Mouse (Mus musculus) heart, embryonic 13.5 days (tissue): ENCODE results near the gene Cib1. TPM values are rescaled to one million over a fixed set of nuclear protein-coding genes. Genes with fewer than 3 reads are reported as not detected.

ENCODE experiments used
- ATAC-seq: fragments of 200-750 bp; cut with Nextera tagmentation; 2 replicates; pipeline ENCODE4 v1.8.0; 2017; ENCODE audit warnings: moderate TSS enrichment; ENCODE audit not compliant: insufficient number of reproducible peaks, low FRiP score, low TSS enrichment; ENCODE audit errors: extremely low read depth
- H3K27ac ChIP-seq: fragments of 300-500 bp; sonication (generic); replicated peaks from 2 replicates; pipeline ENCODE4 v1.5.1; 2015; ENCODE audit warnings: moderate library complexity, mild to moderate bottlenecking, inconsistent platforms
- H3K27me3 ChIP-seq: fragments of 300-500 bp; sonication (generic); replicated peaks from 2 replicates; pipeline ENCODE4 v1.6.1; 2015; ENCODE audit warnings: mild to moderate bottlenecking, inconsistent platforms
- H3K36me3 ChIP-seq: fragments of 300-500 bp; sonication (generic); 2 replicates; pipeline ENCODE4 v1.6.1; 2015; ENCODE audit warnings: mild to moderate bottlenecking, inconsistent platforms
- H3K4me1 ChIP-seq: fragments of 300-500 bp; sonication (generic); 2 replicates; pipeline ENCODE4 v1.6.1; 2015; ENCODE audit warnings: inconsistent platforms
- H3K4me2 ChIP-seq: fragments of 300-500 bp; sonication (generic); 2 replicates; pipeline ENCODE4 v1.6.1; 2015; ENCODE audit warnings: inconsistent platforms, mild to moderate bottlenecking, moderate library complexity
- H3K4me3 ChIP-seq: fragments of 300-500 bp; sonication (generic); 2 replicates; pipeline ENCODE4 v1.5.1; 2015; ENCODE audit warnings: moderate library complexity, mild to moderate bottlenecking, inconsistent platforms
- H3K9ac ChIP-seq: fragments of 300-500 bp; sonication (generic); 2 replicates; pipeline ENCODE4 v1.6.1; 2015; ENCODE audit warnings: inconsistent platforms, mild to moderate bottlenecking, moderate library complexity
- H3K9me3 ChIP-seq: fragments of 300-500 bp; sonication (generic); 2 replicates; pipeline ENCODE4 v1.6.1; 2016; ENCODE audit warnings: inconsistent platforms
- WGBS: fragments of 180-500 bp; shearing (Covaris S2); methylation state at CpG from one replicate; pipeline ENCODE4 v1.1.7; 2015; ENCODE audit warnings: mixed read lengths; 5-methylcytosine and 5-hydroxymethylcytosine counted together
- polyA plus RNA-seq: library from polyadenylated mRNA; unstranded; fragments of >200 nt; fragmentation: Nextera tagmentation; extraction: Ambion mirVana; gene quantifications from 2 replicates; pipeline ENCODE4 v1.2.1, GENCODE M21; 2015

Cib1 gene
- polyA plus RNA-seq, 1 experiment from 2014 or later = 54.2 TPM

DNA sequence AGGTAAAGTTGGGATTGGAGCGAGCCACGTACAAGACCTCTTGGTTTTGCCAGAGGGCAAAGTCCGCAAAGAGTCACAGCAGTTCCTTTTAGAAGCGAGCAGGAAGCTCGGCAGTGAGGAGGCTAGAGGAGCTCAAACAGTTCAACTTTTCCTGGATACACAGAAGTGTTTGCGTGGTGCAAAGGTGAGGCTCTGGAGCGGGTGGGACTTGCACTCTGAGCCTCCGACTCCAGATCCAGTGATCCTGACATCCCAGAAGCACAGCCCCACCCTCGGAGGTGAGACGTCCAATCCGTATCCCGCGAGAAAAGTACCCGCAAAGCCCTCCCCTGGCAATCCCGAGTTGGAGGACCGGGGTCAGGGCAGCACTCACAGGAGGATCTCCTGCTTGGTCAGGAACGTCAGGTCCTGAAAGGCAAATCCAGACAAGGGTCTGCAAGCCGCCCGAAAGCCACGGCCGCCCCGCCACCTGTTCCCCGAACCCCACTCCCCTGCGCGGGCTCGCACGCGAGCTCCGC is 583 bp downstream of the Cib1 start:
- H3K27me3 ChIP-seq = no peaks in the 10 kb centered on the region
- 1% methylated on average over 29 of the region's 29 CpGs for WGBS

DNA sequence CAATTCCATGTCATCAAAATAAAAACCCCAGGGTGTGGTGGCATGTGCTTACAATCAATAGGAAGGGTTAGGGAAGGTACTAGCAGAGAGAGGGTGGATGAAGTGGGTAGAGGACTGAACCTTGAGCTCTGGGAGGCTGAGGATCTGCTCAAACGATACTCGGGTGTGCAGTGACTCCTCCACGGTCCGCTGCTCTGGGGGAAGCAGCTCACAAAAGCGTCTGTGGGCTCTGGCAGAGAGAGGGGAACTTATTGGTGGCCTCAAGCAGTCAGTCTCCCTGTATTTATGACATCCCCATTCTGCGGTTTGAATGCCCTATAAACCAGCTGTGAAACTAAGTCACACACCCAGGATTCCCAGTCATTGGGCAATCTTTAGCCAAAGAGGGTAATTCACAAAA is 2.4 kb downstream of the Cib1 start:
- Histone ChIP-seq H3K4me3 (no peak overlapping the region), H3K9me3 (no peaks in the 10 kb centered on the region), H3K4me2 (no peak overlapping the region), H3K9ac (no peak overlapping the region), H3K36me3 (peaks cover 31% of the 10 kb centered on the region), H3K4me1 (peaks cover 21% of the 10 kb centered on the region), H3K27ac (no peak overlapping the region), H3K27me3 (no peaks in the 10 kb centered on the region)
- no peak for ATAC-seq
- 81% methylated on average over 6 of the region's 6 CpGs for WGBS

More for the DNA sequence above, 583 bp downstream of the Cib1 start:
- Histone ChIP-seq H3K4me1 (peaks cover 21% of the 10 kb centered on the region), H3K27ac (peak overlapping the region; percentile 61), H3K4me3 (peak overlapping the region; percentile 78), H3K36me3 (peaks cover 17% of the 10 kb centered on the region), H3K9me3 (no peaks in the 10 kb centered on the region), H3K9ac (peak overlapping the region; percentile 83), H3K4me2 (peak overlapping the region; percentile 93)
- ATAC-seq = peak; percentile 9; the same call in 1 of the 2 replicates

DNA sequence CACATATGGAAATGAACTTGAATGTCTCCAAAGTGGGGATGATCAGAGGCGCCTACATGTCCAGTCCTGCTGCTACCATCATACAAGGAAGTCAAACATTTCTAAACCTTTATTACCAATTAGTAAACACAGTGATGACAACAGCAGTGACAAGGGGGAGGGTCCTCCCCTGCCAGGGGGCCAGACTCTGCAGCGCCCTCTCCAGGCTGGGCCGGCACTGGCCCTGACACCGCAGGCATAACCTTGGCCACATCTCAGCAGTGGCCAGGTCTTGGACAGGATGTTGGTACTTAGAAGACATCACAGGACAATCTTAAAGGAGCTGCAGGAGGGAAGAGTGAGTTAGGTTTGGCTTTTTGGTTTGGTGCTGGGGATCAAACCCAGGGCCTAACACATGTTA is 5.5 kb downstream of the Cib1 start:
- Histone ChIP-seq H3K27me3 (no peaks in the 10 kb centered on the region), H3K4me1 (peaks cover 10% of the 10 kb centered on the region), H3K4me3 (no peak overlapping the region), H3K4me2 (no peak overlapping the region), H3K27ac (no peak overlapping the region), H3K9ac (no peak overlapping the region), H3K36me3 (peaks cover 57% of the 10 kb centered on the region), H3K9me3 (no peaks in the 10 kb centered on the region)
- 94% methylated on average over 4 of the region's 4 CpGs for WGBS
- no peak for ATAC-seq

DNA sequence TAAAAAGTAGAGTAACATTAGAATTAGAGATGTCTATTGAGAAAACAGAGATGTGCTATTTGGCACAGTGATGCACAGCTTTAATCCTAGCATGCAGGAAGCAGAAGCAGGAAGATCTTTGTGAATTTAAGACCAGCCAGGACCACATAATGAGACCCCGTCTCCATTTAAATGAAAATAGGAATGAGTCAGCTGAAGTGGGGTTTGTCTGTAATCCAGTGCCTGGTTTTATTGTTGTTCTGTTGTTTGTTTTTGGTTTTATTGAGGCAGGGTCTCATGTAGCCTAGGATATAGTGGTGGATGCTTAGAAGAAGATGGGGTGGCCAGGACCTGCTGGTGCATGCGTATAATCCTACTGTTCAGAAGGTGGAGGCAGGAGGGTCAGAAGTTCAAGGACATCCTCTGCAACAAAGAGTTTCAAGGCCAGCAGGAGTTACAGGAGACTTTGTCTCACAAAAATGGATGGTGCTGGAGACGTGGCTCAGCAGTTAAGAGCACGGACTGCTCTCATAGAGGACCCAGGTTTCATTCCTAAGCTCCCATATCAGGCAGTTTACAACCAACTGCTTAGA is 11.3 kb downstream of the Cib1 start:
- WGBS = 81% methylated on average over 4 of the region's 4 CpGs
- no peaks in the 10 kb centered on the region for H3K27me3 ChIP-seq
- no peaks in the 10 kb centered on the region for H3K9me3 ChIP-seq
- no peak overlapping the region for H3K4me2 ChIP-seq
- no peak overlapping the region for H3K9ac ChIP-seq
- no peak overlapping the region for H3K4me3 ChIP-seq
- no peak for ATAC-seq
- no peaks in the 10 kb centered on the region for H3K4me1 ChIP-seq
- peaks cover 91% of the 10 kb centered on the region for H3K36me3 ChIP-seq
- H3K27ac ChIP-seq = no peak overlapping the region

DNA sequence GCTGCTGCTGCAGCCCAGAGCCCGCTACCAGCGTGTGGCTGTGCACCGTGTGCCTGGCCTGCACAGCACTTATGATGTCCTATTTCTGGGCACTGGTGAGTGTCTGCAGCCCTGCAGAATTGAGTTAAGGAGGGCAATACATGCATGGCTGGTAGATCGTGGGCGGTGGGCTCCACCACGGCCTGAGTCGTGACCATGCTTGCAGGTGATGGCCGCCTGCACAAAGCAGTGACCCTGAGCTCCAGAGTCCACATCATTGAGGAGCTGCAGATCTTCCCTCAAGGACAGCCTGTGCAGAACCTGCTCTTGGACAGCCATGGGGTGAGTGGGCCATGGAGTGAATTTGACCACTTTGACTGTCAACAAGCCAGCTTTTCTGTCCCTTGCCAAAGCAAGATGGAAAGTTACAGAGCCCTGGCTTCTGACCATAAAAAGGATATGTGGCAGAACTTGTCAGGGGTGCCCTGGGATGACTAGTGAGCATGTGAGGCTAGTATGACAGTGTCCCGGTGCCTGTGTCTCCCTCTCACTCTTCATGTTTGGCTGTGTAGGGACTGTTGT is 12.3 kb downstream of the Cib1 start:
- no peaks in the 10 kb centered on the region for H3K9me3 ChIP-seq
- H3K4me1 ChIP-seq = no peaks in the 10 kb centered on the region; the same call in 1 of the 2 replicates
- H3K9ac ChIP-seq = no peak overlapping the region
- no peak overlapping the region for H3K4me3 ChIP-seq
- WGBS = 87% methylated on average over 9 of the region's 9 CpGs
- no peaks in the 10 kb centered on the region for H3K27me3 ChIP-seq
- no peak overlapping the region for H3K27ac ChIP-seq
- no peak for ATAC-seq
- H3K4me2 ChIP-seq = no peak overlapping the region
- peaks cover 93% of the 10 kb centered on the region for H3K36me3 ChIP-seq

DNA sequence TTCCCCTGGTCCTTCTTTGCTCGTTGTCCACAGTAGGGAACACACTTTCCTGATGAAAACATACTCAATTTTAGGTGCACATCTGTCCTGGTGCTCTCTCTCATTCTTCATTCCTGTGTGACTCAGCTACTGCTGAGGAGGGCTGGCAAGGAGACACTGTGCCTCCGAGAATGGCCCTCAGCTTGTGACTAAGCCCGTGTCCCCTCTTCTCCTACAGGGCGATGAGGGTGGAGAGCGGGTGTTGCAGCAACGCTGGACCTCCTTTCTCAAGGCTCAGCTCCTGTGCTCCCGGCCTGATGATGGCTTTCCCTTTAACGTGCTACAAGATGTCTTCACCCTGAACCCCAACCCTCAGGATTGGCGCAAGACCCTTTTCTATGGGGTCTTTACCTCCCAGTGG is 13.9 kb downstream of the Cib1 start:
- ATAC-seq = no peak
- 81% methylated on average over 9 of the region's 9 CpGs for WGBS
- H3K4me1 ChIP-seq = peaks cover 6% of the 10 kb centered on the region
- peaks cover 89% of the 10 kb centered on the region for H3K36me3 ChIP-seq
- H3K9me3 ChIP-seq = no peaks in the 10 kb centered on the region
- H3K9ac ChIP-seq = no peak overlapping the region; the same call in 1 of the 2 replicates
- no peaks in the 10 kb centered on the region for H3K27me3 ChIP-seq
- no peak overlapping the region for H3K4me3 ChIP-seq
- no peak overlapping the region for H3K27ac ChIP-seq
- H3K4me2 ChIP-seq = no peak overlapping the region

DNA sequence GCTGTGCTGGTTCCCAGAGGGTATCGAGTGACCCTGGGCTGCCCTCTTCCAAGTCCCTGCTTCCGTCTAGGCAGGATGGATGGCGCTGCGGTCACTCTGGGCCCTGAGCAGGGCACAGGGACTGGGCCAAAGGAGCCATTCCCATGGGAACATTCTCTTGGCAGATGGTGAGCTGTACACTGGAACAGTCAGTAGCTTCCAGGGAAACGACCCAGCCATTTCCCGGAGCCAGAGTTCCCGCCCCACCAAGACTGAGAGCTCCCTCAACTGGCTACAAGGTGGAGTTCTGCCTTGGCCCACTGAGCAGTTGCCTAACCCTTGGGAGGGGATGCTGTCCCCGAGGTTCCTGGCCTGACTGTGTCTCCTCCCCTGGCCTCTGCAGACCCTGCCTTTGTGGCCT is 16.0 kb downstream of the Cib1 start:
- no peak for ATAC-seq
- H3K36me3 ChIP-seq = peaks cover 82% of the 10 kb centered on the region
- WGBS = 81% methylated on average over 8 of the region's 8 CpGs
- H3K27ac ChIP-seq = no peak overlapping the region
- H3K4me1 ChIP-seq = peaks cover 13% of the 10 kb centered on the region
- H3K4me3 ChIP-seq = no peak overlapping the region
- H3K9ac ChIP-seq = no peak overlapping the region
- H3K4me2 ChIP-seq = no peak overlapping the region
- no peaks in the 10 kb centered on the region for H3K9me3 ChIP-seq
- H3K27me3 ChIP-seq = no peaks in the 10 kb centered on the region

DNA sequence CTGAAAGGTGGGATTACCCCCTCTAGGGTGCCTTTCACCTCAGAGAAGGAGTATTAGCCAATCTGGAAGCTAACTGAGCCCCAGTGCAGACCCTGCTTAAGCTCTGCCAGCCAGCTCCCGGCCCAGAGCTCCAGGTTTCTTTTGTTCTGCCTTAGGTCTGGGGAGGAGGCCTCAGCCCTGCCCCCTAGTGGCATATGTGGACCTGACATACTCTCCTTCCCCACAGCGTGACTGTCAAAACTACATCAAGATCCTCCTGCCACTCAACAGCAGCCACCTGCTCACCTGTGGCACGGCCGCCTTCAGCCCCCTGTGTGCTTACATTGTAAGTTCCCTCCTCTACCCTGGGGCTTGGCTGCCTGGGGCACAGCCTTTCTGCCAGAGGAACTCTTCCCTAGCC is 17.2 kb downstream of the Cib1 start:
- Histone ChIP-seq H3K4me2 (no peak overlapping the region), H3K4me1 (peaks cover 21% of the 10 kb centered on the region), H3K9me3 (no peaks in the 10 kb centered on the region), H3K27me3 (no peaks in the 10 kb centered on the region), H3K9ac (0 out of 2 replicates have a peak overlapping the region, but pooled peaks have one; percentile 58), H3K4me3 (no peak overlapping the region), H3K27ac (no peak overlapping the region), H3K36me3 (peaks cover 70% of the 10 kb centered on the region)
- 33% methylated on average over 4 of the region's 4 CpGs for WGBS
- no peak for ATAC-seq

DNA sequence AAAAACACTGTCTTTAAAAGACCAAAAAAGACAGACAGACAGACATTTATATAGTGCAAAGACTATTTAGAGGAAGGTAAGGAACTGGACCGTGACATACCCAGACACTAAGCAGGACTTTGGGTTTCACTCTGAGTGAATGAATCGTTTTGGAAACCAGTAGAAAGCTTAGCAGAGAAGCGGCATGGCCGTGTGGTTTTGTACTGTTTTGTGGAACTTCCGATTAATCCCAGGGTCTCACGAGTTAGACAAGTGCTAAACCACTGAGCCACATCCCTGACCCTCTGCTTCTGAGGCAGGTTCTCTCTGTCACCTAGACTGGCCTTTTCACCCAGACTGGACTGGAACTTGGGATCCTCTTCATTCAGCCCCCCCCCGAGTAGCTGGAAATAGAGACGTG is 18.2 kb downstream of the Cib1 start:
- no peak overlapping the region for H3K9ac ChIP-seq
- no peaks in the 10 kb centered on the region for H3K27me3 ChIP-seq
- no peak for ATAC-seq
- H3K36me3 ChIP-seq = peaks cover 61% of the 10 kb centered on the region
- H3K9me3 ChIP-seq = no peaks in the 10 kb centered on the region
- 78% methylated on average over 8 of the region's 8 CpGs for WGBS
- no peak overlapping the region for H3K27ac ChIP-seq
- H3K4me2 ChIP-seq = no peak overlapping the region
- H3K4me3 ChIP-seq = no peak overlapping the region
- H3K4me1 ChIP-seq = peaks cover 30% of the 10 kb centered on the region

DNA sequence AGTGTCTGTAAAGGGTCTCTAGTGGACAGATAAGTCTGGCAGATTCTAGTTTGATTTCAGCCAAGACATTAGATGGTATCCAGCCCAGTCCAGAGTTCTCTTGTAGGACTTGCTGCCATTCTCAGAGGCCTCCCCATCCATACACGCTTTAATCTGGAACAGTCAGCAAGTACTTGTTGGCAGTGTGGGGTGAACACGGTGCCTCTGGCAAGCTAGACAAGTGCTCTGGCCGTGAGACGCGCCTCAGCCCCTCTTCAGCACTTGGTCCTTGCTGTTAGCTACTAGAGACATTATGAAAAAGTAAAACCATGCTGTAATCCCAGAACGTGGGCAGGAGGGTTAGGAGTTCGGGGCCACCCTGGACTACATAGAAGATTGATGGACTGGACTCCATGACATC is 19.0 kb downstream of the Cib1 start:
- H3K9me3 ChIP-seq = no peaks in the 10 kb centered on the region
- 64% methylated on average over 7 of the region's 7 CpGs for WGBS
- no peak overlapping the region for H3K27ac ChIP-seq
- ATAC-seq = no peak
- H3K4me2 ChIP-seq = no peak overlapping the region
- no peak overlapping the region for H3K9ac ChIP-seq
- H3K27me3 ChIP-seq = no peaks in the 10 kb centered on the region
- H3K4me3 ChIP-seq = no peak overlapping the region
- peaks cover 39% of the 10 kb centered on the region for H3K4me1 ChIP-seq
- peaks cover 53% of the 10 kb centered on the region for H3K36me3 ChIP-seq

DNA sequence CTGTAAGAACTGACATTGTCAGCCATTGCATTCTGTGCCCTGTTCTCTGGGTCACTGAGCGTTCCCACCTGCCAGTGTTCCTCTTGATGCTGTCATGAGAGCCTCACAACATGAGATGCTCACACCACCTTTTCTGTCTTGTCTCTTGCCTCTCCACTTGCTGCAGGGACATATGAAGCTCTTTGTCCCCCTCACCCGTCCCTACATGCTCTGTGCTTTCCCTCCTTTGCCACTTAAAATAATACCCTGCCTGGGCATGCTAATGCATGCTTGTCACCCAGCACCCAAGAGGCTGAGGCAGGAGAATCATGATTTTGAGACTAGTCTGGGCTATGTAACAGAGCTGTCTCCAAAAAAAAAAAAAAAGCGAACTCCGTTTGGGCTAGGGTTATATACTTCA is 21.6 kb downstream of the Cib1 start:
- no peak overlapping the region; the same call in 1 of the 2 replicates for H3K9ac ChIP-seq
- WGBS = 81% methylated on average over 4 of the region's 4 CpGs
- ATAC-seq = no peak
- no peaks in the 10 kb centered on the region for H3K27me3 ChIP-seq
- H3K9me3 ChIP-seq = no peaks in the 10 kb centered on the region
- peaks cover 65% of the 10 kb centered on the region for H3K4me1 ChIP-seq
- H3K36me3 ChIP-seq = peaks cover 26% of the 10 kb centered on the region
- H3K27ac ChIP-seq = no peak overlapping the region
- H3K4me3 ChIP-seq = no peak overlapping the region
- H3K4me2 ChIP-seq = no peak overlapping the region

DNA sequence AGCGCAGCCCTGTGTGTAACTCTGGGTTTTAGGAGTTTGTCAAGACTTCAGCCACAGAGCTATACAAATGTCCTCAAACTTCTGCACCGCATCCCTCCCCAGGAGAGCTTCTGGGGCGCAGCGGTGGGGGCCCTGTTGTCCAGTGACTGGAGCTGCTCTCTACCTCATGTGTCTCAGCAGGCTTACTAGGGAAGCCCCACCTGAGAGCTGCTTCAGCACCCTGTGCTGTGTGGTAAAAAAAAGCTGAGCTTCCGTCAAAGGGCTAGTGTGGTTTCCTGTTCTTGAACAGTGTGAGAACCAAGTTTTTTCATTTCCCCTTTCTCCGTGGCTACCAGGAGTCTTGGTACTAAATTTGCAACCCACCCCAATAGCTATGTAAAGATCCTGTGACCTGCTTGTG is 22.9 kb downstream of the Cib1 start:
- H3K4me1 ChIP-seq = peaks cover 67% of the 10 kb centered on the region
- 72% methylated on average over 6 of the region's 6 CpGs for WGBS
- H3K9ac ChIP-seq = peak overlapping the region; percentile 48; the same call in 1 of the 2 replicates

More for the DNA sequence above, 22.9 kb downstream of the Cib1 start:
- Histone ChIP-seq H3K4me3 (no peak overlapping the region), H3K27me3 (no peaks in the 10 kb centered on the region), H3K27ac (peak overlapping the region; percentile 89), H3K36me3 (peaks cover 19% of the 10 kb centered on the region), H3K4me2 (peak overlapping the region; percentile 54), H3K9me3 (no peaks in the 10 kb centered on the region)
- ATAC-seq = no peak
